Mouse (Mus musculus): ENCODE results near the gene Inhbb.

Gene Inhbb

DNA sequence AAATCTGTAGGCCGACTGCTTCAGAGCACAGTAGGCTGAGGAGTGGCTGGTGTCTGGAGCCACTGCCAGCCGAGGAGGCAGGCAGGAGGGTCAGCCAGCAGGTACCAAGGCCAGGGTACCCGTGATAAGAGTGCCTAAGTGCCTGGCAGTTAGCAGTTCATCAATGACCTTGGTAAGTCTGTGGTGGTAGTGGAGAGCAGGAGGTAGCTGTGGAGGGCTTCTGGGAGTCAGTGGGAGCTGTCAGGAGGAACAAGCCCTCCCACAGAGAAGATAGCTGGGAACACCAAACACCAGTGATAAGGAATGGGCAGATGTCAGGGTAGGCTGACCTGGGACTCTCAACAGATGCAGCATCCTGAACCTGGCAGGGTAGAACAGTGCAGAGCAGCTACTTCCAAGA, 35.7 kb downstream of the Inhbb start:
- in situ Hi-C loops (cut with MboI, MseI), result no loop called here

DNA sequence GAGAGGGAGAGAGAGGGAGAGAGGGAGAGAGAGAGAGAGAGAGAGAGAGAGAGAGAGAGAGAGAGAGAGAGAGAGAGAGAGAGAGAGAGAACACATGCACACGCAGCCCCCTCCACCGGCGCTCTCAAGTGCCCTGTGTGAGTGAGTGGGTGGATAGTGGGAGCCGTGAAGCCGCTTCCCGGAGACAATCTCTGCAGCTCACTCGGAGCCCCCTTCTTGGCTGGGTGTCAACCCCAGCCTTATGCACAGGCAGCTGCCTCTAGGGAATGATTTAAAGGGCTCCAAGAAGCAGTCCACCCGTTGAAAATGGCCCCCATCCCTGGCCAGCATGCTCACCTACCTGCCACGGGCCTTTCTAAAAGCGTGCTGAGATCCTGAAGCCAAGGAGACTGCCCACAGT, 38.1 kb downstream of the Inhbb start:
- in situ Hi-C loops (cut with MboI, MseI), result no loop called here

DNA sequence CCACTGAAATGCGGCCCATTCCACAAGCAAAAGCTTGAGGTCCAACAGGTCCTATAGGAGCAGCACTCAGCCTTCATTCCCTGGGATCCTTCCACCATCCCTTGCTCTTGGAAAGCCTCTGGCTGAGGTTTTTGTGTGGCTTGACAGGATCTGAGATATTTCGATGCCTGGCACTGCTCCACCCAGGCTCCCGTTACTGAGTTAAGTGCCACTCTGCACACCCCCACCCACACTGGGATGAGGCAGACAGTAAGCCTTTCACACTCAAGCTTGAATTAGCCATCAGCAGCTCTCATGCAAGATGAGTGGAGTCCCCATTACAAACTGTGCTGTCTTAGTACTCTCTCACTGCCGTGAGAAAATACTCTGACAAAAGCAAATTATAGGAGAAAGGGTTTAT, 41.4 kb downstream of the Inhbb start:
- in situ Hi-C loops (cut with MboI, MseI), result no loop called here

DNA sequence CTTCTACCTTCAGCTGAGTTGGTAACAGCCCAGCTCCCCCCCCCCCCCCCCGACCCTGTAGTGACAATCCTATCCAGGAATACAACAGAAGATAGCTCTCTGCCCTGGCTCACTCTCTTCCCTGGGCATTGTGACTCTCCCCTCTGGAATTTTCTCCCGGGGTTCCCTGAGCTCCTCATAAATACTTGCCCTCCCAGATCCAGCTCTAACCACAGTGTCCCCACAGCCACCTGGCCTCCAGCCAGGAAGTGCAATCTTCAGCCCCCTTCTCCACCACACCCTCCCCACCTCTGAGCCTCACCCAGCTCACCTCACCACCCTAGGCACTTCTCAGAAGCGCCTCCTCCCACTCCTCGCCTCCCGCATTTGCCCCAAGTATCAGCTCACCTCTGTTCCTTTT, 46.7 kb downstream of the Inhbb start:
- in situ Hi-C loops (cut with MboI, MseI), result no loop called here

DNA sequence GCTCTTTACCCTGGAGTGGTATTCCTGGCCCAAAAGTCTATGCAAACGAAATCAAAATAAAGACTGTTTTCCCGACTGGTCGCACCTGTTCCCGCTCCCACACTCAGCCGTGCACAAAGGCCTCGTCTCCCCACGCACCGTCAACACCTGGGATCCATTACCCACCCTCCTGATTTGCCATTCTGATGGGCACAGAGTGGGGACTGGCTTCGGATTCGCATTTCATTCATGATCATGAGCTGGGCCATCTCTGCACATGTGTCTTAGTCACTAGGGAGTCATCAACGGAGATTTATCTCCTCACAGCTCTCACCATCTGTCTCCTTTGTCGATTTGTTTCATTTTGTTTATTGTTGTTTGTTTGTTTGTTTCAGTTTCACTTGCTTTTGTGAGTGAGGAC, 54.5 kb downstream of the Inhbb start:
- in situ Hi-C loops (cut with MboI, MseI), result no loop called here

DNA sequence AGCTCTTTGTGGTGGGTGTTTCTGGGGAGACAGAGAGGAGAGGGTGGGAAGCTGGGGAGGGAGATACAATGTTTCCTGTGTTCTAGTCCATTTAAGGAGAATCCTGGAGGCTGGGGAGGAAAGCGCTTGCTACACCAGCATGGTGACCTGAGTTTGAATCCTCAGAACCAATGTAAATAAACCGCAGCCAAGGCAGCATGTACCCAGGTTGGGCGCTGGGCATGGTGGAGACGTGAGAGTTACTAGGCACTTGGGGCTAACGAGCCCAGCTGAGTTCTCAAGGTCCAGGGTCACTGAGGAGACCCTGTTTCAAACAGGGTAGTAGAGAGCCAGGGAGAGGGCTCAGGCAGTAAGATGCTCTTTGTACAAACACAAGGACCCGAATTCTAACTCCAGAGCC, 55.7 kb downstream of the Inhbb start:
- in situ Hi-C loops (cut with MboI, MseI), result no loop called here
